Mouse (Mus musculus): Measurements from ENCODE around the gene Spin2c. TPM values are rescaled to one million over a fixed set of nuclear protein-coding genes. Genes with fewer than 3 reads are reported as not detected.
A peak's percentile ranks its signal among the peaks of the same experiment; 100 is the strongest.

The Spin2c gene
- polyA plus RNA-seq (2015; fragmentation: Nextera tagmentation; extraction: Ambion mirVana): 29.1 and 30.9 TPM in 2 replicates

DNA sequence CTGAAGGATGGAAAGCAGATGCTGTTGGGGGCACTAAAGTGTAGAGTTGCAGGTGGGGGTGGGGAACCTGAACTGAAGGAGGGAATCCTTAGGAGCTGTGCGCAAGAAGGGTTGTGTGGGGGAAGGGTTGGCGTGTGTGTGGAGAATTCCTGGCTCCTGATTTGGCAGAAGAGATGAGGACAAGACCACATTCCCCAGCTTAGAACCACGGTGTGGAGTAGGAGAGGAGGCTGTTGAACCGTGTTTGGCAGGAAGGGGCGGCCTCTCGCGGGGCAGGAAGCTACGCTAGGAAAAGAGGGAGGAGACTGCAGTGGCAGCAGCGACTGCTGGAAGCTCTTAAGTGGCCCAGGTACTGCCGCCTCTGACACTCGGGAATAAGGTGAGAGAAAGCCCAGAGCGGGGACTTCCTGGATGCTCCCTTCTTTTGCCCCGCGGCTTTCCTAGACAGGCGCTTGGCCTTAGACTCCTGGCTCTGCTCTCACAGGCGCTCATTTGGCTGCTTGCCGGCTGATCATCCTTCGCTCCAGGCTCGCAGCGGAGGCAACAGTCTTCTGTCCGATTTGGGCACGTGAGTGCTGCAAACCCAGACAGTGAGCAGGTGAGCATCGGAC is at the start of gene Spin2c:
Spin2c (plus strand) TSS at position 275 of the 611 bp plus-strand sequence.
- no peaks in the 10 kb centered on the region for H3K36me3 ChIP-seq (replicated peaks)
- no peaks in the 10 kb centered on the region for H3K27me3 ChIP-seq (replicated peaks)
- H3K27ac ChIP-seq: peak within 1 kb of the TSS; percentile 80
- peak within 1 kb of the TSS; percentile 60 for H3K9ac ChIP-seq
- no peaks in the 10 kb centered on the region for H3K9me3 ChIP-seq
- peak; percentile 98 for ATAC-seq (replicated peaks)
- no peaks in the 10 kb centered on the region for H3K4me1 ChIP-seq
- peak within 1 kb of the TSS; percentile 55 for H3K4me3 ChIP-seq
- peak within 1 kb of the TSS; percentile 50 for H3K4me2 ChIP-seq
- 22% methylated on average over 20 of the region's 23 CpGs for WGBS

DNA sequence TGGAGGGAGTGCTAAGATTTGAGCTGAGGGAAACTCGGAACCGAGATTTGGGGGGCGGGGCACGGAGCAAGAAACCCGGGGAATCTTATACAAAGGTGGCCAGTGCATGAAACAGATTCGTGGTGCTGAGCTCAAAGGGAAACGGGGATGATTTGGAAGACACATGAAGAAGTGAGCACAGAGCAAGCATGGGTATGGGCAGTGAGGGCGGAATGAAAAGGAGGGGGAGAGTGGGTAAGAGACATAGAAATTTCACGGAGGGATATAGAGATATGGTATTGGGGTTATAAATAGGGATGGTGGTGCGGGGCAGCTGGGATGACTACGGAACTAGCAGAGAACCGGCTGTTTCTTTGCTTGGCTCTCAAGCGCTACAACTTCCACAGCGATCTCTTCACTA is 581 bp downstream of the Spin2c start:
- ATAC-seq (replicated peaks): peak; percentile 83
- H3K27ac ChIP-seq: peak overlapping the region; percentile 80
- H3K9me3 ChIP-seq: no peaks in the 10 kb centered on the region
- H3K4me1 ChIP-seq: no peaks in the 10 kb centered on the region
- peak overlapping the region; percentile 60 for H3K9ac ChIP-seq
- H3K4me2 ChIP-seq: peak overlapping the region; percentile 50
- peak overlapping the region; percentile 55 for H3K4me3 ChIP-seq
- H3K27me3 ChIP-seq (replicated peaks): no peaks in the 10 kb centered on the region
- no peaks in the 10 kb centered on the region for H3K36me3 ChIP-seq (replicated peaks)
- 21% methylated on average over 14 of the region's 14 CpGs for WGBS

Other genes starting within 250 kb of the Spin2c start
- gene Kctd12b, start 135.8 kb upstream of the Spin2c start, polyA plus RNA-seq (2015; fragmentation: Nextera tagmentation; extraction: Ambion mirVana): 4.0 and 4.8 TPM in 2 replicates
- 130 and 146 TPM in 2 replicates for gene Nbdy, start 108.6 kb upstream of the Spin2c start, polyA plus RNA-seq (2015; fragmentation: Nextera tagmentation; extraction: Ambion mirVana)
- not detected in 2 replicates for gene Samt1, start 180.4 kb downstream of the Spin2c start, polyA plus RNA-seq (2015; fragmentation: Nextera tagmentation; extraction: Ambion mirVana)
- gene 4921511M17Rik, start 201.6 kb downstream of the Spin2c start, polyA plus RNA-seq (2015; fragmentation: Nextera tagmentation; extraction: Ambion mirVana): not detected in 2 replicates
- not detected in 2 replicates for gene Gm10057, start 222.8 kb downstream of the Spin2c start, polyA plus RNA-seq (2015; fragmentation: Nextera tagmentation; extraction: Ambion mirVana)